Mouse (Mus musculus) thymus, postnatal 10 days (tissue): Measurements from ENCODE around the gene Hoxa4.

ENCODE experiments used
- DNase-seq, 2 experiments: peaks; one replicate each; pipeline ENCODE4 v3.0.0; 2021; ENCODE audit warnings: low spot score in 2 of 2

The Hoxa4 gene

DNA sequence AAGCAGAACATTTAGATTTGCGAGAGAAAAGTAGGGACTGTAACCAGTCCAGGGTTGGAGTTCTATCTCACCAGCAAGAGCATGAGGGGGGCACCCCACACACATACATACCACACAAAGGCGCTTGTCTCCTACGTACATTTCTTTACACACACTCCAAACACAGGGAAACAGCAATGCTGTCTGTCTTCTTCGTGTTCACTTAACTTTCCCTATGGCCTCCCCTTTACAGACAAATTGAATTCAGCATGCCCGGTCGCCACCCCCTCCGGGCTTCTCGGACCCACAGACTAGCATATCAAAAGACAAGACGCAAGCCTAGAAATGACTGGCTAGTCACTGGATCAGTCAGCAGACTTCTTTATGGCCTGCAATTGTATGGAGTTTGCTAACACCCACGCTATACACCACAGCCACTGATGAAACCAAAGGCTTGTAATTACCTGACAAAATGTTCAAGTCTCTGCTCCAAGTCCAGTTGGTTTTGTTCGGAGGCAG is 11.3 kb downstream of the Hoxa4 start:
- DNase-seq, result no peak

DNA sequence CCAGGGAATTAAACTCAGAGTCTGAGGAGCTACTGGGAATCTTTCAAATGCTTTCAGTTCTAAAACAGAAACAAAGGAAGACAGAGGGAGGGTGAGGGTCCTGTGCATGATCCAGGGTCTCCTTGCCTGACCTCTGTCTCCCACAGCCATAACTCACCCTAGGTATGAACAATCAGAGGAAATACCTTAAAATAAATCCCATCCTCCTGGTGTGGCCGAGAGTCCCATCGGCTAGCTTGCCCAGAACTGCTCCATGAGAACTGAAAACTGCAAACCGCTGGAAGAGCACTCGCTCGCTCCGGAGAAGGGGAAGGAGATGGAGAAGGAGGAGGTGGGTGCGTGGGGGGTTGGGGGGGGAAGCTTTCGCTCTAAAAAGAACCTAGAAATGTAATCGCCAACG is 11.9 kb downstream of the Hoxa4 start:
- no peak for DNase-seq

DNA sequence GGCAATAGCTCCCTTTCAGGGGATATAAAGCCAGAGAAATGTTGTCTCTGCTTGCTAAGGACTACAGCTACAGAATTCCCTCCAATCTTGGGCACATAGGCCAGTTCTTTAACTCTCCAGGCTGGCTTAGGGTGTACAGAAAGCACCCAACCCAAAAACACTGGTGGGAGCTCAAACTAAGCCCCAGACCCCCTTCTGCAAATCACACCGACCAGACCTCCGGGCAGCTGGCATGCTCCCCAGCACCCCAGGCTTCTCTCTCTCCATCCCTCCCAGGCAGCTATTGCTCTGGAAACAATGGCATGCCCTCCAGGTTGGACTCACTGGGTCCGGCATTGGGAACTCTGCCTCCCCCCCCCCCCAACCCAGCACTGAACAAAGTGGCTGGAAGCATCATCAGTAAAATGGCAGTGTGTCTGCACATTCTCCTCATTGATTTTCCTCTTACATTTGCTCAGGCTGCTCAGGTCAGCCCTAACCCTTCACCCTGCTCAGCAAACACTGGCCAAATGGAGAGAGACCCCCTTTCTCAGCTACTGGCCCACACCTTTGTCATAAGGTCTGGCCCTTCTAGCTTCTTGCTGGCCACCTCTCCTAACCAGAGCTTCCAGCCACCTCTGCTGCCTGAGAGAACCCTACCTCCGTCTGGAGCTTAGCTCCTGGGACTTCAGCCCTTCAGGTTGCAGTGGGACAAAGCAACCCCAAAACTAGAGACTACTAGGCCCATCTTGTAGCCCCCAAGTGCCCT is 12.5 kb downstream of the Hoxa4 start:
- DNase-seq, result no peak

DNA sequence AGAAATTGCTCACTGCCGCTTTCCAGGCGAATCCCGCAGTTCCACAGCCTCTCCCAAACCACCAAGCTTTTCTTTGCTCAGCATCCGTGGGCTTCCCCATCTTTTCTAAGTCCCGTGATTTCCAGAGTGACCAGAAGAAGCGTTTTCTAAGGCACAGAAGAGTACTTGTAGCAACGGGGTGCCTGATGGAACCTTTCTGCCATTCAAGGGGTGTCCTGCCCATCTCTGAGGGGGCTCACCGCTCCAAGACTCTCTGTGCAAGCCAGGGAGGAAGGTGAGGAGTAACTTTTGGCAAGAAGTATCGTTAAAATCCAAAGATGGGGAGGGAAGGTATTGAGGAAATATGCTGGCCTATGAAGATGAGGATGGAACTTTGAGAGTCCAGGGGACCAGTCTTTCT is 13.7 kb downstream of the Hoxa4 start:
- no peak for DNase-seq

DNA sequence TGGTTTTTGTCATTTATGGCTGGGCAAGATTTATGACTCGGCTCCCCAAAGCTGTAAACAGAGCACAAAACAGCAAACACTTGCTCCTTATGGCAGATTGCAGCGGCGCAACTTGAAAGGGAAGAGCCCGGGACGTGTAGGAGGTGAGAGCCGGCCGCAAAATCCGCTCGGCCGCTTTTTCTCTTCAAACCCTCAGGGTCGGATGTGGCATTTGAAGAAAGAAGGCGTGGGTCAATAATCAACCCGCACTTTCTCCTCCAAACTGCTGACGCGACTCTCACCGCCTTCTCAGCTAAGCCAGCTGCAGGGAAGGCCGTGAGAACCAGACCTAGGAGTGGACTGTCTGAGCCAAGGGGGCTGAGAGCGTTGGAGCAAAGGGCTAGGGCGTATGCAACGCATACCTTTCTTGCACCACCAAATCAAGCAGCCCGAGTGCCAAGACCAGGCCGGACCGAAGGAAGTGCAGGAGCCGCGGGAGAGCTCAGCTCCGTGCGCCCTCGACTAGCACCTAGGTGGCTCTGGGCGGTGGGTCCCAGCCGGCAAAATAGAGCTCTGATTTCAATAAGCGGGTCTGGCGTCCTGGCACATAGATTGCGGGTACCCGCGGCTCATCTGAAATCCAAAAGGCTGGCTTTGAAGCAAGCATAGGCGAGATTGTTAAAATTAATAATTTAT is 14.4 kb downstream of the Hoxa4 start, which contains the start of gene 5730596B20Rik:
Gene 5730596B20Rik, plus strand, starts transcription at position 438 of the 675 bp plus-strand sequence.
- no peak for DNase-seq

DNA sequence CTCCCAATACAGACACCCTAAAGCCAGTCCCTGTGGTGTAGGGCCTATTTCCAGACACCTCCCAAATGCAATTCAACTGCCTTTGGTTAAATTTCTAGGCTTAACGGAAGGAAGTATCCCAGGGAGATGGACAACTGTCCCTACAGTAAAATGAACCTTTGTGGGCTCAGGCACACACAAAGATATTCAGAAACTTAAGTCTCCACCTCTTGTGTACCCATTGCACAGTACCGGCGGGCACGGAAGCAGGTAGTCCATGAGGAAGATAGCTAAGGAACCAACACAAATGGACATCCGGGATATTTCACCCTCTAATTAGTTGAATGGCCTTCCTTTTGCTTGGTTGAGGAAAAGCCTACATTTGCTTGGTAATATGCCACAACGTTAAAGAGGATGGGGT is 15.2 kb downstream of the Hoxa4 start:
- DNase-seq, result no peak

DNA sequence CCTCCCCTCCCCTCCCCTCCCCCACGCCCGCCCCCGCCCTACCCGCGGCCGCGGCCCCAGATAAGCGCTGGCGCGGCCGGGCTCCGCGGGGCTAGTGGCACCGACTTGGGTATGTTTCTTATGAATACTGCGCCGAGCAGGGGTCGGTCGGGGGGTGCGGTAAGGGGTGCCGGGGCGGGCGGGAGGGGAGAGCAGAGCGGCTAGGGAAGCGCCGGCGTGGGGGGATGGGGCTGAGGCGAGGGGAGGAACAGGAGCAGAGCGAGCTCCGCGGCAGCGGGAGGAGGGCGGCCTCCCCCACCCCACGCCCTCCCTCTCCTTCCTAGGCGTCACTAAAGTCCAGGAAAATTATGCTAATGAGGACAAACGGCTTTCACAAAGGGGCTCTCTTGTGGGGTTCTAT is 15.7 kb downstream of the Hoxa4 start:
- DNase-seq, result no peak

DNA sequence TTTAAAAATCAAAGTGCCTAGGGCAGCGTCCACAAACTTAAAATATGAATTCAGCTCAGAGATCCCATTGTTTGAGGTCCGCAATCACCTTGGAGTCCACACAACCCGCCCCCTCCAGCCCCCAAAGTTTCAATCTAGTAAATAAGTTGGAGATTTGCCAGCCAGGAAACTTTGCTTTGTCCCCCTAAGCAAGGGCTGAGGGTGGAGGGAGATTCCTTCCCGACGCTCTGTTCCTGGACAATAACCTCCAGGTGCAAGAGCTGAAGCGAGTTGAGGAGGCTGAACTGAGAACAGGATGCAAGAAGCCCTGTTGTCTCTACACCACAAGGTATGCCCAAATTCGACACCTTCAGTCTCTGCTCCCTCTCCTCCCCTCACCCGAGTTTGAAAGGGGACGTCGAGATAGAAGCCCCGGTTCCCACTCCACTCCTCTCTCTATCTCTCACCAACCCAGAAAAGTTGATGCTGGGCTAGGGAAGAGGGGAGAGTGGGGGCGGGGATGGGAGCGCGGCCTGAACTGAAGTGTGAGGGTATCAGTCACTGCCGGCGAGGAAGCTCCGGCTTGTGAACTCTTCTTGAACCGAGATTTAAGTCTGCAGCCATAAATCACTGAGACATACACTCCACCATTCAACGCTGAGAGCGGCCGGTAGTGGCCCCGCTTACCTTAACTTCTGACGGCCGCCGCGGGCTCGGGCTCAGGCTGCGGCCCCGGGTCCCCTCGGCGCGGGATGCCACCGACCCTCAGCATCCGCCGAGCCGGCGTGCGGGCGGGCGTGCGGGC is 16.4 kb downstream of the Hoxa4 start:
- DNase-seq, result no peak

DNA sequence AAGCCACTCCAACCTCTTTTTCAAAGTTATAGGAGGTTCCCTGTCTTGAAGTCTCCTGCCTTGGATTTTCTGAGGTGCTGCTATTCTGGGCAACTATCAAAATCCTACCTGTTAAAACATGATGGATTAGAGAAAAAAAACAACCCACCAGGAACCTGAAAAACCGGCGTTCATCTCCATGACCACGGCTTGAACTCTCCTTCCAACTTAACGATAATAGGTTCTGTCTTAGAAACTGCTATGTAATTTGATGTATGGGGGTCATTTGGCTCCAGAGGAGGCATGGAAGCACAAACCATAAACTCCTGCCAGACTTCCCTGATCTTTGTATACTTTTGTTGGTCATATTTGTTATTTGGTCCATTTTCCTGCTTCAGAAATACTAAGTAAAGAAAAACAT is 17.9 kb downstream of the Hoxa4 start:
- DNase-seq, result no peak

DNA sequence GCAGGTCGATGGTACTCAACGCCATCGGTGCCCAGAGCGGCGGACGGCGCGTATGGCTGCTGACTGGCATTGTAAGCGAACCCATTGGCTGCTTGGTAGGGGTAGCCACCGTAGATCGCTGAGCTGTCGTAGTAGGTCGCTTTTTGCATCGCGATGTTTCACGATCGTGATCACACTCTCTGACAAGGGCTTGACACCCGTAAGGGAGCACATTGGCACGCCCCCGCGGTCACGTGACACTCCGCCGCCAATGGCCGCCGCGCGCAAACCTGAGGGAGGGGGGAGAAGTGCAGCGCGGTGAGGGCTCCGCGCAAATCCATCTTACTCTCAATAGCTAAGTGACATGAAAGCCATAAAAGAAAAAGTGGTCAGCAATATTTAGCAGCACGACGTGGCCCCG is 19.1 kb downstream of the Hoxa4 start:
- no peak for DNase-seq

DNA sequence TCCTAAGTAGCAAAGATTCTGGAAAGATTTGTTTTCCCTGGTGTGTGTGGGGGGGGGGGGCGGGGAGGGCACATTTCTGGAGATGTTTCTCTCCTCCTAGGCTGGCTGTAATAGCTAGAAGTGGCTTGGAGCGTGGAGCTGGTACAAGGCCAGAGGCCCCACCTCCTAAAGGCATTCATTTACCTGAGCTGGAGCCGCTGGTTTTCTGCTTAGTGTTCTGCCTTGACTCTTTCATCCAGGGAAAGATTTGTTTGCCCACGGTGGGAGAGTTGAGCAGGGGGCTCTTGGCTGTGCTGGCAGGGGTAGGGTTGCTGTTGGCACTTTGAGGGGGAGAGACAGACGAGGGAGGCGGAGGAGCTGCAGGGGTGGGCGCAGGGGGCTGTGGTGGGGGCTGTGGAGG is 19.6 kb downstream of the Hoxa4 start:
- no peak for DNase-seq

DNA sequence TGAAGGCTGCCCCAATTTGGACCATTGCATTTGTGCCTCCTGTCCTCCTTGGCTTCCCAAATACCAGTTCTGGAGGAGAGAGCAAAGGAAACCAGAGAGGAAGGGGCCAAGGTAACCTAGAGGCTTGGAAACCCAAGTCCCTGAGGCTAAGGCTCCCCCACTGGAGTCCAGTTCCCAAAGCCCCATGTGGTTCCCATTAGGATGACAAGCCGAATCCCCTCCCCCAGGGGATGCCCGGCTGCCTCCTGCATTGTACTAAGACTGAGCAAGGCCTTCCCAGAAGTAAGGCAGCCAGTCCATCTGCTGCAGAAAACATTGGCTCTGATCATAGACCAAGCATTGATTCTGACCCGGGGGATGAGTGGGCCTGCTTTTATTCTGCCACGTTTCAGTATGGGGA is 20.2 kb downstream of the Hoxa4 start:
- DNase-seq, result no peak

DNA sequence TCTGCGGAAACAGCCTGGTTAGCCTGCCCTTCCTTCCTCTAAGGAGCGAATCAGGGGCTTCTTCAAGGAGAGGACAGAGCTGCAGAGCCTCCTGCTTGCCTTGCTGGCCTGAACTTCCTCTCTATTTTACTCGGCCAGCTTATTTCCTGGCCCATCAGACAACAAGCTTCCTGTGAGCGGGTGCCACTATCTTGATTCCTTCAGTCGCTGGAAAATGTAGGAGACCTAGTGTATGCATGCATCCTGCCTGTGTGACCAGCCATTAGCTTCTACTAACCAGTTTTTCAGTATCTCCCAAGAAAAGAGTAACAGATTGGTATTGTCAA is 20.7 kb downstream of the Hoxa4 start:
- DNase-seq, result no peak

DNA sequence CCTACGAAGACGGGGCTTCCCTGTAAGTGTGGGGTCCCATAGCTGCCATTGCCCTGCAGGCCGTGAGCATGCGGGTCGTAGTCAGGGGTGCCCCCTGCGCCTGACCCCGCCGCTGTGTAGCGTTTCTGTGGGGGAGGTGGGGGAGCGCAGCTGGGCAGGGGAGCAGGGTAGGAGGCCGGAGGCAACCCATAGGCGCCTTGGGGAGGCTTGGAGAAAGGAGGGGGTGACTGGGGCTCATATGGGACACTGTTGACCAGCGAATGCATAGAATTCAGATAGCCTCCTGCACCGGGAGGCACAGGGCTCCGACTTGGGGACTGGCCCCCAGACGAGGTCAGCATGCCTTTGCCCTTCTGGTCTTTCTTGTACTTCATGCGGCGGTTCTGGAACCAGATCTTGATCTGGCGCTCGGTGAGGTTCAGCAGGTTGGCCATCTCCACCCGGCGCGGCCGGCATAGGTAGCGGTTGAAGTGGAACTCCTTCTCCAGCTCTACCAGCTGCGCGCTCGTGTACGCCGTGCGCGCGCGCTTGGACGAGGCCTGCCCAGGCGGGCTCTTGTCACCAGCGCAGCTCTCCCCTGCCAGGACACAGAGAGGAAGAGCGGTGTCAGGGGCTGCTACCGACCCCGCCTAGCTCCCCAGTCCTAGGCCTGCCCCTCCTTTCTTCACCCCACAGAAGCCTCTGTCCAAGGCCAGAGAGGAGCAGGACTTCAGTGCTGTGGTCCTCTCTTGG is 21.2 kb downstream of the Hoxa4 start:
- DNase-seq, result no peak

DNA sequence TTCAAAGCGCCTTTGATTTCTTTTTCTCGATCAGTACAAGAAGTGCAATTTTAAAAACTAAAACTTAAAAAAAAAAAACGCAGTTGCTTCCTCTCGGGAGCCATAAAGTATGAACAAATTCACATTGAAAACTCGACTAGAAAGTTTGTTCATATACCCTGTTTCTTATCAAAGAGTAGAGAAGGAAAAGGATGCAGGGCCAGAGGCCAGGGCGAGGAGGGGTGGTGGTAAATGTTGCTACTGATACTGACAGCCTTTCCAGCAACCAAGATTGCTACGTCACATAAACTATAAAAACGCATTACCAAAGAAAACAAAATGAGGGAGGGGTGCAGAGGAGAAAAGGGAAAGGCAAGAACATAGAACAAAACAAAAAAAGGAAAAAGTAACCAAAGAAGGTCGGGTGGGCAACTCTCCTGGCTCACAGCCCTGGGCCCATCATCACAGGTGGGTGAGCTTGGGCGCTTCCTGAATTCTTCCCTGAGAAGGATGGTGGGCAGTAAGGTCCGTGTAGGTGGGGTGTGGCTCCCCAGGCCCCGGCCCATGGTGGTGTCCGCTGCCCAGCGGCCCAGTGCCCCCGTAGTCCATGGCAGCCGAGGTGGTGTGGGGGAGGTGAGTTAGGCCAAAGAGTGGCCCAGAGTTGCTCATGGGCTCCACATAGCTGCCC is 21.9 kb downstream of the Hoxa4 start:
- no peak for DNase-seq

DNA sequence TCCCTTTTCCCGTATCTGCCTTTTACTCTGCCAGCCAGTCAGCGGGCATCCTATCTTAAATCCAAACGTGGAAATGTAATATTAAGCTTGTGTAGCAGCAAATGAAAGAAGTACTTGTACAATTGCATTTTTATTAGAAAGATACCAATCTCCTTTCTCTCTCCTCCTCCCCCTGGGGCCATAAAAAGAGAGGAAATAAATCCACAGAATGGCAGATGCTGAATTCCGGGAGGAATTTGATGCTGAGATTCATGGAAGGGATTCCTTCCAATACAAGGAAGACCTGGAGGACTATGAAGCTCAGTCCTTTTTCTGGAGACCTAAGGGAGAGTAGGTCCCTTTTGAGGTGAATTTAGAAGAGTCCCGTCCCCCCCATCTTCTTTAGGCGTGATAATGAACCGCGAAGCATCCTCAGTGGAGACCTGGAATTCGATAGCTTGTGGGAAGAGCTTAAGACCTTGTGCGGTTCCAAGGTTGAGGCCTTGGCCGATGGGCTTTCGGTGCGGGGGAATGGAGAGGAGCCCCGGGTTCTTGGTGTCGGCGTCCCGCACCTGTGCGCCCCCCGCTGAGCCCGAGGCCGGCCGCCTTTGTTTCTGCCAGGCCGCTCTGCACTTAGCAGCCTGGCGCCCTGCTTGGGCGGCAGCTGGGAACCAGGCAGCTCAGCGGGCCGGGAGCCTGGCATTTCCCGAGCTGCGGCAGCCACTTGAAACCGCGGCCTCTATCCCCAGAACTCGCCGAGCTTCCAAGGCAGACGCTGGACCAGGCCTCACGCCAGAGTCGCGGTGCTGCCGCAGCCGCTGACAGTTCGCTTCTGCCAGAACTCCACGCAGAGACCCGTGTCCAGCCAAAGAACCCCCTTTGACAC is 23.1 kb downstream of the Hoxa4 start:
- no peak for DNase-seq

DNA sequence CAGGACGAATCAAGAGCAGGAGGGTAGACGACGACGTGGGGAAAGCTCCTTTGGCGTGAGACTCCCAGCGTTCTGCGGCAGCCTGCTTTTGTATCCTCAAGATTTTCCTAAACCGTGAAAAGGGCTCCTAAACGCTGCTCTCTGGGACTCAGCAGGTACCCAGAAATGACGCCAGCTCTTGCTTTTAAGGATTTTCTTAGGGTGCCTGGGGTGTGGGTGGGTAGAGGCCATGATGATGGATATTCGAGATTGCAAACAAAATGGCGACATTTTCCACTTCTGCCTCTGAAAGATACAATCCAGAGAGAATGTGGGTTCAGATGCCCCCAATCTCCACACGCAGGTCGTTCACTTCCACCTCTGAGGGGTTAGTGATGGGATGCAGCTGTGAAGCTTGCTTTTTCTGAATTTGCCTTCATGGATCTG is 23.8 kb downstream of the Hoxa4 start:
- DNase-seq, result no peak

DNA sequence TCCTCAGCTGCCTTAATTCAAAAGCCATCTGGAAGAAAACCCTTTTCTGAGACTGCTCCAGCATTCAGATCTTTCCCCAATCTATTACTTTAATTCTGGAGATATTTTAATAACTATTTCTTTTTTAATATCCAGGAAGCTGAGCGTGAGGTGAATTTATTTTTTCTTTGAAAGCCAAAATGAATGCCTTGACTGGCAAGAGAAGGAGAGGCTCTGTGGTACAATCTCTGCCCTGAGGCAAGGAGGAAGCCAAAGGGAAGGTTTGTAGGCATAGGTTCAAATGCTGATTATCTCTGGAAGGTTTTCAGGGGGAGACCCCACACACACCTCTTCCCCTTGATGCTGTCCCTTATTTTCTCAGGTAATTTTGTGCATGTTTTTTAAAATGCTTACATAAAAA is 24.4 kb downstream of the Hoxa4 start:
- DNase-seq, result no peak

DNA sequence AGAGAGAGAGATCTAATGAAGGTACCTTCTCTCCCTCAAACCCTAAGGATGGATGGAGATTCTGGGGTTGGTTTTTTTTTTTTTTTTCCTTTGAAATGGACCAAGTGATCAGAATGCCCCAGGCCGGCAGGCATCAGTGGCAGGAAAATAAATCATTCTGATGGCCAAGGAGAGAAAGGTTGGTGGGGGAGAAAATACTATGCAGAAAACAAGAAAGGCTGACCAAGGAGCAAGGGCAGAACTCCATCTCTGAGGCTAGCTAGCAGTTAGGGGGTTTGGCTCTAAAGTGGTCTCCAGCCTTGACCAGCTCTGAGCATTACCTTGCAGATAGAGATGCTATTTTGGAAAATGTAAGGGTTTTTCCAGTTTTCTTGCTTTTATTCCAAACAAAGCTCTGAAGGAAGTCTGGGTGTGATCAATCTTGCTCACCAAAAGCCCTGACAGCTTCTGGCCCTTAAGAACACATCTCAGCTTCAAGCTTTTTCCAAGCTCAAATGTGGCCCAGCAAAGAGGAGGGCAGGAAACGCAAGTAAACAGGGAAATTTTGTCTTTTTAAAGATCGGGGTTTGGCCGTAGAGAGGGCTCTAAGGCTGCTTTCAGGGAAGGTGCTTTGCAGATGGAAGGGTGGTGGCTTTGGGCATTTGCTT is 25.0 kb downstream of the Hoxa4 start:
- no peak for DNase-seq
